Mouse (Mus musculus) CD4-positive helper T cell, adult 2 months (primary cell): ENCODE data around the gene Ctsz.

ENCODE experiments used
- DNase-seq: peaks from one replicate; pipeline ENCODE4 v3.0.0-alpha.2; 2012; ENCODE audit warnings: low read depth, missing footprints, low spot score

The Ctsz gene

DNA sequence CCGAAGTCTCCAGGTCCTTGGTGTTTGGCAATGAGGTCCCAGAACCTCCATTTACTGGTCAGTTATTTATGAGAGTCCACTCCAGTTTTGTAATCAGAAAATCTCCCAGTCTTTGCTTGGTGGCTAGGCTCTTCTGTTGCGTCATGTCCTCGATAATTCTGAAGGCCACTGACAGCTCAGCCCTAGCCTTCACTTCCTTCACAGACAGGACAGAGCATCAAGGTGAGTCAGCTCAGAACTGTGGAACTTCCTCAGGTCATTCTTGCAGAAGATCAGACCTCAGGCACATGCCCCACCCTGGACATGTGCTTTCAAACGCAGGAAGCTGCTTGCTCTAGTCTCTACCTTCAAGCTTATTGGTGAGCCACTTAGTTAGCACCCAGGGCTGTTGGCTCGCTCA lies 45.5 kb downstream of the Ctsz start:
- DNase-seq: no peak

DNA sequence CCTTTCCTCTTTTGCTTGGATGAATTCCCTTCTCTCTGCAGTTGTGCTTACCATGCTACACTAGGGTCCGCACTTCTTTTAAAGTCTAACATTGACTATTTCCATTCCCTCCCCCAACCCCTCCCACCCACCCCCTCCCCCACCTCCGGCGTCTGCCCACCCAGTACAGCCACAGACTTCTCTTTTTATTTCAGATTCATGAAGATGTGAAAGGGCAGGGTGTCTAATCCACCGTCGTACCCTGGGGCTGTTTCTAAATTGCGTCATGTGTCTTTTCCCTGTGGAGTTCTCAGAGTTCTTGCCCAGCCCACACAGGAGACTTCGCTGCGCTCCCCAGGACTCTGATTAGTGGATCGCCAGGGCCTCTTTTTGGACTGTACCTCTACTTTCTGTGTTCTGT lies 46.3 kb downstream of the Ctsz start:
- DNase-seq: no peak

DNA sequence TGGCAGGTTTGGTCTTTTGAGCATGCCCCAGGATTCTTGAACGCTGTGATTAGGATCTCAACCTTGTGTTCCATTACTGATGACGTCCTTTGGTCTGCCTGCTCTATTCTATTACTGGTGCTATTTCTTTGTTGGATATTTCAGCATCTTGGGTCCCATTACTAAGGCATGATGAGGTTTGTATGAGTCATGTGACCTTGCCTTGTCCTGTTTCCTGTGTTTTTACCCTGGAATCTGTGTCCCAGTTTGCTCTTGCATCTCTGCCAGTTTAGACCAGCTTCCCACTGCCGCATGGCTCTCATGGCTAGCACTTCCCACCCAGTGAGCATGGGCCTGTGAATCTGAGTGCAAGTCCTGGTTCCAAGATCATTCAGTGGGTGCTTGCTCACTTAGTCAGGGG lies 46.9 kb downstream of the Ctsz start:
- no peak for DNase-seq

DNA sequence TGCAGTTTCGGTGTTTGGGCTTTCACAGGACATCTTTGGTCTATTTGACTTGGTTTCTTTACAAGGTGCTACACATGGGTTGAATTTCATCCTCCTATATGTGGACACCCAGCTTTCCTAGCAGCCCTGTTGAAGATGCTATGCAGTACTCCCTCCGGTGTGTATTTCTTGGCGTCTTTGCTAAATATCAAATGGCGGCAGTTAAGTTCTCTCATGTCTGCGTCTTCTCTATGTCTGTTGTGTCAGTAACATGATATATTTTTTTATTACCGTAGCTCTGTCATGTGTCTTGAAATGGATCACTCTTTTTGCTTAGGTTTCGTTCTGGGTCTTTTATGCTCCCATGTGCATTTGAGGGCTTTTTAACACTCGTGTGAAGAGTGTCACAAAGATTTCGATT lies 57.8 kb downstream of the Ctsz start:
- DNase-seq: no peak
